8 mouse cellular contexts compared by ENCODE assay signal in genomic region chrX:38455474-38455873, GRCm38 (mm10). TPM values are rescaled to one million over a fixed set of nuclear protein-coding genes. Genes with fewer than 3 reads are reported as not detected.
DNase-seq lines count a peak whose midpoint lies in the region; ATAC-seq and TF ChIP-seq lines count a peak whose summit lies in the region.

No protein-coding gene starts in this region.

- no peak for TF ChIP-seq CTCF in thymus, adult 2 months (IDR thresholded peaks at IDR 0.05; ENCODE audit: borderline replicate concordance, control insufficient read depth, extremely low read depth, insufficient read depth, low read length, poor library complexity)
- TF ChIP-seq CTCF in liver, embryonic 14.5 days (IDR thresholded peaks at IDR 0.05; ENCODE audit: low read depth): no peak

- TF ChIP-seq EP300 in liver, embryonic 14.5 days (IDR thresholded peaks at IDR 0.05; ENCODE audit: low read depth): no peak

- peaks cover 8% of the 10 kb centered on the region for H3K36me3 ChIP-seq in erythroblast, embryonic 14.5 days (ENCODE audit: control insufficient read depth)
- peaks cover 3% of the 10 kb centered on the region; the same call in 1 of the 2 replicates for H3K36me3 ChIP-seq in thymus, adult 2 months (ENCODE audit: control insufficient read depth, insufficient read depth, low read length)
- H3K36me3 ChIP-seq in liver, embryonic 14.5 days (replicated peaks; ENCODE audit: control insufficient read depth, insufficient read depth, low read depth): no peaks in the 10 kb centered on the region

- intact Hi-C loops in gastrocnemius, postnatal 36 days (cut with DNase I): no loop called here

- peak overlapping the region; percentile 79 for H3K9ac ChIP-seq in liver, embryonic 14.5 days (replicated peaks)

- H3K9me3 ChIP-seq in erythroblast, embryonic 14.5 days (ENCODE audit: control insufficient read depth, low read length): no peaks in the 10 kb centered on the region
- no peaks in the 10 kb centered on the region for H3K9me3 ChIP-seq in liver, embryonic 14.5 days (ENCODE audit: control insufficient read depth, low read length)

- ATAC-seq in erythroblast, adult 5-6 weeks (replicated peaks; ENCODE audit: low FRiP score, poor library complexity, severe bottlenecking): no peak
- 0 out of 2 replicates have a peak, but pooled peaks have one; percentile 5 for ATAC-seq in liver, embryonic 14.5 days (ENCODE audit: insufficient read depth)

- H3K27ac ChIP-seq in thymus, adult 2 months (ENCODE audit: control insufficient read depth, insufficient read depth, low read length): no peak overlapping the region
- no peak overlapping the region for H3K27ac ChIP-seq in liver, embryonic 14.5 days

- H3K4me2 ChIP-seq in liver, embryonic 14.5 days (ENCODE audit: low read depth): peak overlapping the region; percentile 73

- peaks cover 3% of the 10 kb centered on the region for H3K4me1 ChIP-seq in erythroblast, embryonic 14.5 days (ENCODE audit: control insufficient read depth)
- H3K4me1 ChIP-seq in thymus, adult 2 months (replicated peaks; ENCODE audit: control insufficient read depth, insufficient read depth, low read length): no peaks in the 10 kb centered on the region
- no peaks in the 10 kb centered on the region for H3K4me1 ChIP-seq in liver, embryonic 14.5 days (replicated peaks; ENCODE audit: control insufficient read depth in 2 of 2, insufficient read depth in 2 of 2, low read length in 1 of 2)

- DNase-seq in thymus, adult 2 months: no peak
- DNase-seq in thymus, postnatal 0 days (ENCODE audit: low spot score): no peak
- DNase-seq in liver, embryonic 14.5 days (ENCODE audit: low read depth in 3 of 3, low spot score in 3 of 3): no peak
- no peak for DNase-seq in adipocyte (ENCODE audit: low spot score)
- no peak for DNase-seq in gastrocnemius, postnatal 36 days
- no peak for DNase-seq in cerebellum, postnatal 25 days

- TF ChIP-seq POLR2A in thymus, adult 2 months (IDR thresholded peaks at IDR 0.05; ENCODE audit: control insufficient read depth, extremely low read depth, insufficient read depth, low read length, poor library complexity): no peak

- H3K27me3 ChIP-seq in erythroblast, embryonic 14.5 days (ENCODE audit: control insufficient read depth): no peaks in the 10 kb centered on the region
- no peaks in the 10 kb centered on the region for H3K27me3 ChIP-seq in thymus, adult 2 months (ENCODE audit: control insufficient read depth, insufficient read depth, low read length)
- H3K27me3 ChIP-seq in liver, embryonic 14.5 days (ENCODE audit: control insufficient read depth, insufficient read depth, low read length): no peaks in the 10 kb centered on the region

- 7% methylated on average over 7 of the region's 7 CpGs for WGBS in thymus, adult 2 months
- 14% methylated on average over 7 of the region's 7 CpGs for WGBS in liver, embryonic 14.5 days (ENCODE audit: insufficient replicate concordance)

- peak overlapping the region; percentile 82 for H3K4me3 ChIP-seq in erythroblast, embryonic 14.5 days (replicated peaks)
- peak overlapping the region; percentile 96 for H3K4me3 ChIP-seq in thymus, adult 2 months (ENCODE audit: control insufficient read depth, insufficient read depth, low read length)
- H3K4me3 ChIP-seq in liver, embryonic 14.5 days (ENCODE audit: insufficient read depth in 1 of 2, low read depth in 2 of 2, low read length in 2 of 2): peak overlapping the region; percentile 76 to 98

RNA-seq across cellular contexts. Expression of gene Lamp2, which starts 0.8 kb away (rescaled TPM):
- polyA plus RNA-seq in erythroblast, embryonic 14.5 days (2012): 0.10 and 0.18 TPM in 2 replicates
- total RNA-seq in erythroblast, adult 5-6 weeks (2015; ENCODE audit: low replicate concordance): 85.7 and 86.5 TPM in 2 replicates
- 50.0 and 58.9 TPM in 2 replicates for total RNA-seq in erythroblast, adult 5-6 weeks (2017; ENCODE audit: low replicate concordance)
- 47.3 and 58.9 TPM in 2 replicates for polyA plus RNA-seq in thymus, adult 2 months (2012; rRNA removed)
- 220 and 244 TPM in 2 replicates for polyA plus RNA-seq in thymus, postnatal 0 days (2015; fragmentation: Nextera tagmentation; extraction: Ambion mirVana)
- polyA plus RNA-seq in liver, embryonic 14.5 days (2012; rRNA removed): 26.3 and 30.6 TPM in 2 replicates
- 77.2 and 79.2 TPM in 2 replicates for polyA plus RNA-seq in liver, embryonic 14.5 days (2014; fragmentation: Nextera tagmentation; extraction: Ambion mirVana)
- total RNA-seq in gastrocnemius, postnatal 36 days (2021): 10 to 100 TPM; 58.2 to 66.6 TPM

Comparison
In these comparisons a context has a peak if more than half of its experiments do, and no peak if none do; other contexts are left out.
1. RNA of gene Lamp2, which starts 0.8 kb away (polyA plus RNA-seq): 220 to 244 TPM in thymus, postnatal 0 days, 26.3 to 79.2 TPM in liver, embryonic 14.5 days and 47.3 to 58.9 TPM in thymus, adult 2 months; 0.10 to 0.18 TPM in erythroblast, embryonic 14.5 days; every median in the first group is over 10 times any median in the second.
2. Peak in every context shown above with its lines, with median percentiles within 50 percentile points of each other: H3K4me3 ChIP-seq.